Comparison of ENCODE assay signal across 23 mouse cellular contexts in genomic region chr6:122919922-122920321, GRCm38 (mm10). TPM values are rescaled to one million over a fixed set of nuclear protein-coding genes. Genes with fewer than 3 reads are reported as not detected.
DNase-seq lines count a peak whose midpoint lies in the region; ATAC-seq and TF ChIP-seq lines count a peak whose summit lies in the region.
"Had no signal": no experiment of that assay in that cellular context is flagged by ENCODE, and none has a peak within 500 bp of the region (broad histone marks: within the 10 kb centered on the region; RNA-seq: fewer than 3 reads in every experiment).

No protein-coding gene starts in this region.

- no peak for TF ChIP-seq POLR2A in bone marrow macrophage, adult 2 months (IDR thresholded peaks at IDR 0.05; ENCODE audit: borderline replicate concordance, low read depth, low read length)

- H3K4me1 ChIP-seq in heart, embryonic 12.5 days (replicated peaks), result no peaks in the 10 kb centered on the region; the same call in 1 of the 2 replicates
- H3K4me1 ChIP-seq in heart, embryonic 11.5 days (ENCODE audit: control insufficient read depth, insufficient read depth, low read length), result no peaks in the 10 kb centered on the region
- no peaks in the 10 kb centered on the region for H3K4me1 ChIP-seq in kidney, embryonic 16.5 days (ENCODE audit: insufficient read depth, low read length)
- peaks cover 29% of the 10 kb centered on the region for H3K4me1 ChIP-seq in bone marrow macrophage, adult 2 months (ENCODE audit: control insufficient read depth, insufficient read depth, low read length)
- H3K4me1 ChIP-seq in hindbrain, embryonic 12.5 days, result no peaks in the 10 kb centered on the region
- H3K4me1 ChIP-seq: embryonic facial prominence, embryonic 12.5 days; embryonic facial prominence, embryonic 15.5 days; hindbrain, embryonic 13.5 days had no signal

- no peak overlapping the region for H3K4me3 ChIP-seq in heart, embryonic 12.5 days
- H3K4me3 ChIP-seq in heart, embryonic 11.5 days (ENCODE audit: low read depth, low read length), result no peak overlapping the region
- no peak overlapping the region for H3K4me3 ChIP-seq in kidney, embryonic 16.5 days (ENCODE audit: low read length)
- H3K4me3 ChIP-seq in bone marrow macrophage, adult 2 months (ENCODE audit: insufficient read depth, low read length), result no peak overlapping the region
- no peak overlapping the region for H3K4me3 ChIP-seq in hindbrain, embryonic 12.5 days
- H3K4me3 ChIP-seq: embryonic facial prominence, embryonic 12.5 days; embryonic facial prominence, embryonic 15.5 days; hindbrain, embryonic 13.5 days had no signal

- no peaks in the 10 kb centered on the region for H3K27me3 ChIP-seq in heart, embryonic 12.5 days (replicated peaks)
- no peaks in the 10 kb centered on the region for H3K27me3 ChIP-seq in heart, embryonic 11.5 days (ENCODE audit: control insufficient read depth, insufficient read depth, low read length)
- no peaks in the 10 kb centered on the region for H3K27me3 ChIP-seq in kidney, embryonic 16.5 days (ENCODE audit: insufficient read depth, low read length)
- no peaks in the 10 kb centered on the region for H3K27me3 ChIP-seq in hindbrain, embryonic 12.5 days
- H3K27me3 ChIP-seq: CH12.LX; embryonic facial prominence, embryonic 12.5 days; embryonic facial prominence, embryonic 15.5 days; hindbrain, embryonic 13.5 days had no signal

- no peak overlapping the region for H3K4me2 ChIP-seq in heart, embryonic 12.5 days
- no peak overlapping the region for H3K4me2 ChIP-seq in heart, embryonic 11.5 days
- no peak overlapping the region for H3K4me2 ChIP-seq in kidney, embryonic 16.5 days (replicated peaks; ENCODE audit: low read depth, low read length)
- no peak overlapping the region for H3K4me2 ChIP-seq in hindbrain, embryonic 12.5 days (replicated peaks)
- H3K4me2 ChIP-seq: embryonic facial prominence, embryonic 12.5 days; embryonic facial prominence, embryonic 15.5 days; hindbrain, embryonic 13.5 days had no signal

- 0 out of 2 replicates have a peak, but pooled peaks have one; percentile 36 for ATAC-seq in heart, embryonic 12.5 days (ENCODE audit: insufficient number of reproducible peaks, low FRiP score)
- no peak for ATAC-seq in heart, embryonic 11.5 days (replicated peaks; ENCODE audit: insufficient number of reproducible peaks, low FRiP score, low TSS enrichment)
- peak; percentile 59; the same call in 1 of the 2 replicates for ATAC-seq in kidney, embryonic 16.5 days (ENCODE audit: low FRiP score, low TSS enrichment)
- no peak for ATAC-seq in hindbrain, embryonic 12.5 days (ENCODE audit: low FRiP score)
- ATAC-seq: forebrain, embryonic 14.5 days; hindbrain, embryonic 16.5 days had no signal

- no peaks in the 10 kb centered on the region for H3K36me3 ChIP-seq in heart, embryonic 12.5 days
- H3K36me3 ChIP-seq in heart, embryonic 11.5 days (ENCODE audit: control insufficient read depth, insufficient read depth, low read length), result no peaks in the 10 kb centered on the region
- no peaks in the 10 kb centered on the region for H3K36me3 ChIP-seq in kidney, embryonic 16.5 days (ENCODE audit: insufficient read depth, low read length)
- H3K36me3 ChIP-seq in hindbrain, embryonic 12.5 days, result no peaks in the 10 kb centered on the region
- H3K36me3 ChIP-seq: embryonic facial prominence, embryonic 12.5 days; embryonic facial prominence, embryonic 15.5 days; G1E; hindbrain, embryonic 13.5 days had no signal

- 42% methylated on average over 4 of the region's 4 CpGs for WGBS in heart, embryonic 12.5 days
- 41% methylated on average over 4 of the region's 4 CpGs for WGBS in heart, embryonic 11.5 days (ENCODE audit: insufficient replicate concordance)
- WGBS in kidney, embryonic 16.5 days, result 5% methylated on average over 4 of the region's 4 CpGs
- WGBS in hindbrain, embryonic 12.5 days, result 88% methylated on average over 4 of the region's 4 CpGs

- no peak overlapping the region for H3K27ac ChIP-seq in heart, embryonic 12.5 days (ENCODE audit: poor library complexity, severe bottlenecking)
- H3K27ac ChIP-seq in heart, embryonic 11.5 days (ENCODE audit: low read depth, low read length), result no peak overlapping the region
- H3K27ac ChIP-seq in kidney, embryonic 16.5 days (ENCODE audit: low read length), result no peak overlapping the region
- peak overlapping the region; percentile 99 for H3K27ac ChIP-seq in bone marrow macrophage, adult 2 months (ENCODE audit: insufficient read depth, low read depth, low read length)
- no peak overlapping the region for H3K27ac ChIP-seq in hindbrain, embryonic 12.5 days
- H3K27ac ChIP-seq: embryonic facial prominence, embryonic 12.5 days; embryonic facial prominence, embryonic 15.5 days; hindbrain, embryonic 13.5 days had no signal

- H3K9ac ChIP-seq in heart, embryonic 12.5 days, result no peak overlapping the region
- no peak overlapping the region for H3K9ac ChIP-seq in heart, embryonic 11.5 days (ENCODE audit: low read depth, low read length)
- no peak overlapping the region for H3K9ac ChIP-seq in kidney, embryonic 16.5 days (replicated peaks; ENCODE audit: low read length)
- no peak overlapping the region for H3K9ac ChIP-seq in hindbrain, embryonic 12.5 days
- H3K9ac ChIP-seq: embryonic facial prominence, embryonic 12.5 days; embryonic facial prominence, embryonic 15.5 days; hindbrain, embryonic 13.5 days had no signal

- H3K9me3 ChIP-seq in heart, embryonic 12.5 days (replicated peaks), result no peaks in the 10 kb centered on the region
- H3K9me3 ChIP-seq in heart, embryonic 11.5 days (replicated peaks; ENCODE audit: control insufficient read depth, low read length), result no peaks in the 10 kb centered on the region
- H3K9me3 ChIP-seq in kidney, embryonic 16.5 days (ENCODE audit: low read length), result no peaks in the 10 kb centered on the region
- H3K9me3 ChIP-seq in hindbrain, embryonic 12.5 days (replicated peaks), result peaks cover 5% of the 10 kb centered on the region; the same call in 1 of the 2 replicates
- H3K9me3 ChIP-seq: embryonic facial prominence, embryonic 12.5 days; embryonic facial prominence, embryonic 15.5 days; G1E; hindbrain, embryonic 13.5 days had no signal

- no peak for DNase-seq in kidney, postnatal 4 days
- DNase-seq in ovary, postnatal 14 days (ENCODE audit: low spot score), result no peak
- DNase-seq: adrenal gland, adult 2 months; adrenal gland, postnatal 14 days; B cell, adult 2 months; cerebellum, adult 11-12 months; cerebellum, adult 8-10 months; cerebellum, postnatal 10 days; cerebellum, postnatal 36 days; gastrocnemius, postnatal 25 days; heart, adult 18-20 months had no signal

- TF ChIP-seq CTCF in bone marrow macrophage, adult 2 months (IDR thresholded peaks at IDR 0.05; ENCODE audit: low read depth, low read length), result no peak

RNA-seq across cellular contexts. Expression of gene Clec4a1, which starts 1.7 kb away (rescaled TPM):
- polyA plus RNA-seq in heart, embryonic 12.5 days (2016; fragmentation: Nextera tagmentation; extraction: Ambion mirVana), result 0.22 and 0.23 TPM in 2 replicates
- polyA plus RNA-seq in heart, embryonic 11.5 days (2014; fragmentation: Nextera tagmentation; extraction: Ambion mirVana), result 0.14 and 0.43 TPM in 2 replicates
- 3.0 and 3.3 TPM in 2 replicates for polyA plus RNA-seq in kidney, embryonic 16.5 days (2015; fragmentation: Nextera tagmentation; extraction: Ambion mirVana)
- polyA plus RNA-seq in bone marrow macrophage, adult 2 months (2012; ENCODE audit: insufficient read depth, insufficient read length, missing spikeins), result 1,148 and 1,154 TPM in 2 replicates
- polyA plus RNA-seq in hindbrain, embryonic 12.5 days (2016; fragmentation: Nextera tagmentation; extraction: Ambion mirVana), result 1.1 and 1.6 TPM in 2 replicates
- polyA plus RNA-seq: G1E had no signal

RNA-seq across cellular contexts. Expression of gene Clec4a3, which starts 32.4 kb away (rescaled TPM):
- 0.33 and 0.61 TPM in 2 replicates for polyA plus RNA-seq in heart, embryonic 12.5 days (2016; fragmentation: Nextera tagmentation; extraction: Ambion mirVana)
- 0.17 TPM in 1 of 2 replicates, not detected in the other for polyA plus RNA-seq in heart, embryonic 11.5 days (2014; fragmentation: Nextera tagmentation; extraction: Ambion mirVana)
- polyA plus RNA-seq in kidney, embryonic 16.5 days (2015; fragmentation: Nextera tagmentation; extraction: Ambion mirVana), result 2.7 and 2.8 TPM in 2 replicates
- polyA plus RNA-seq in bone marrow macrophage, adult 2 months (2012; ENCODE audit: insufficient read depth, insufficient read length, missing spikeins), result 491 and 503 TPM in 2 replicates
- 0.49 and 0.94 TPM in 2 replicates for polyA plus RNA-seq in hindbrain, embryonic 12.5 days (2016; fragmentation: Nextera tagmentation; extraction: Ambion mirVana)
- polyA plus RNA-seq: adrenal gland, adult 2 months; G1E had no signal

RNA-seq across cellular contexts. Expression of gene Necap1, which starts 45.6 kb away (rescaled TPM):
- polyA plus RNA-seq in heart, embryonic 12.5 days (2016; fragmentation: Nextera tagmentation; extraction: Ambion mirVana), result 63.0 and 63.4 TPM in 2 replicates
- polyA plus RNA-seq in heart, embryonic 11.5 days (2014; fragmentation: Nextera tagmentation; extraction: Ambion mirVana), result 64.4 and 67.8 TPM in 2 replicates
- 54.7 and 58.6 TPM in 2 replicates for polyA plus RNA-seq in kidney, embryonic 16.5 days (2015; fragmentation: Nextera tagmentation; extraction: Ambion mirVana)
- 61.2 and 67.3 TPM in 2 replicates for polyA plus RNA-seq in bone marrow macrophage, adult 2 months (2012; ENCODE audit: insufficient read depth, insufficient read length, missing spikeins)
- polyA plus RNA-seq in hindbrain, embryonic 12.5 days (2016; fragmentation: Nextera tagmentation; extraction: Ambion mirVana), result 85.2 and 87.1 TPM in 2 replicates

Comparison
In these comparisons a context has a peak if more than half of its experiments do, and no peak if none do; other contexts are left out.
1. ATAC-seq: peak in heart, embryonic 12.5 days (single experiment) and kidney, embryonic 16.5 days (single experiment); none in heart, embryonic 11.5 days (single experiment) and hindbrain, embryonic 12.5 days (single experiment).
2. RNA of gene Clec4a1, which starts 1.7 kb away (polyA plus RNA-seq): 1,148 to 1,154 TPM in bone marrow macrophage, adult 2 months; 3.0 to 3.3 TPM in kidney, embryonic 16.5 days, 1.1 to 1.6 TPM in hindbrain, embryonic 12.5 days, 0.14 to 0.43 TPM in heart, embryonic 11.5 days and 0.22 to 0.23 TPM in heart, embryonic 12.5 days; every median in the first group is over 100 times any median in the second.
3. RNA of gene Clec4a3, which starts 32.4 kb away (polyA plus RNA-seq): 491 to 503 TPM in bone marrow macrophage, adult 2 months; 2.7 to 2.8 TPM in kidney, embryonic 16.5 days, 0.33 to 0.61 TPM in heart, embryonic 12.5 days, 0.49 to 0.94 TPM in hindbrain, embryonic 12.5 days and 0.17 TPM in heart, embryonic 11.5 days; every median in the first group is over 100 times any median in the second.